Mouse (Mus musculus): Measurements from ENCODE around the gene Irgc1. TPM values are rescaled to one million over a fixed set of nuclear protein-coding genes. Genes with fewer than 3 reads are reported as not detected.

Gene Irgc1
- polyA plus RNA-seq, 1 experiment from 2014 or later = not detected

DNA sequence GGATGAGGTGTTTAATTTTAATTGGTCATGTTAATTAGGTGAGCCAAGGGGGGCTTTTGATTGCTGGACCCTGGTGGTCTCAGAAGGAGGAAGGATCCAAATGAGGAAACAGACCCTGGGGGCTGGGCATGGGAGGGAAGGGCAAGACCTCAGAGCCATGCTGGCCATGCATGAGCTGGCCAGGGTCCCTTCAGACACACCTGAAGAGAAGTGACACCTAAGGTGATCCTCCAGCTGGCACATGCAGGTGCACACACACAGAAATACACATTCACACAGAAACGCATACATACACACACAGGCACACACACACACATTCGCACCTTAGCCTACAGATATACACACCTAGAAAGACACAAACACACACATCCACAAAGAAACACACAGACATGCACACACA is 27.6 kb upstream of the Irgc1 start:
- no peak overlapping the region for H3K9ac ChIP-seq (ENCODE audit: low read length)
- H3K27ac ChIP-seq (replicated peaks in 1 of 2; ENCODE audit: control insufficient read depth in 1 of 2, insufficient read depth in 1 of 2, low read depth in 2 of 2, low read length in 2 of 2) = no peak overlapping the region
- ATAC-seq (ENCODE audit: insufficient number of reproducible peaks, insufficient read depth, low FRiP score, low read depth) = no peak
- no peak overlapping the region for H3K4me2 ChIP-seq (ENCODE audit: low read length)
- no peak overlapping the region for H3K4me3 ChIP-seq (ENCODE audit: control insufficient read depth in 1 of 2, insufficient read depth in 1 of 2, low read depth in 1 of 2, low read length in 2 of 2)
- WGBS = 85% methylated on average over 2 of the region's 2 CpGs
- peaks cover 0 to 10% of the 10 kb centered on the region in 2 experiments; a peak in 1 of 4 replicates for H3K4me1 ChIP-seq (ENCODE audit: control insufficient read depth in 2 of 2, insufficient read depth in 2 of 2, low read length in 2 of 2)
- peaks cover 5% of the 10 kb centered on the region; the same call in 1 of the 2 replicates for H3K9me3 ChIP-seq (ENCODE audit: control insufficient read depth, low read length)
- peaks cover 47% of the 10 kb centered on the region for H3K27me3 ChIP-seq (ENCODE audit: control insufficient read depth, insufficient read depth, low read length)
- no peaks in the 10 kb centered on the region for H3K36me3 ChIP-seq (ENCODE audit: control insufficient read depth, insufficient read depth, low read length)

DNA sequence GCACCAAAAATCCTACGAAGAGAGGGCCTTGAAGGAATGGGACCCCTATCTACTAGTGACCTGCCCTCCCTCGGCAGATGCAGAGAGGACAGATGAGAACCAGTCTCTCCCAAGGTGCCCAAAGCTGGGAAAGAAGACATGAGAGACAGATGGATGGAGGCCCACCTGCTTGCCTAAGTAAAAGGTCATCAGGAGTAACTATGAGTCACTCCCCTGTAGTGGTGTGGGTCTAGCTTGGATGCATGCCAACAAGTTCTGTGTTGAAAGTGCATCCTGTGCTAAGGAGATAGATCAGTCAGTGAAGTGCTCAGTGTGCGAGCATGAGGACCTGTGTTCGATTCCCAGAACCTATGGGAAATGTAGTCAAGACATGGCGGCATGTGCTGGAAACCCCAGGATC is 26.8 kb upstream of the Irgc1 start:
- H3K4me1 ChIP-seq (ENCODE audit: control insufficient read depth in 2 of 2, insufficient read depth in 2 of 2, low read length in 2 of 2) = peaks cover 0 to 10% of the 10 kb centered on the region in 2 experiments; a peak in 1 of 4 replicates
- H3K27ac ChIP-seq (replicated peaks in 1 of 2; ENCODE audit: control insufficient read depth in 1 of 2, insufficient read depth in 1 of 2, low read depth in 2 of 2, low read length in 2 of 2) = no peak overlapping the region
- 80% methylated on average over 5 of the region's 5 CpGs for WGBS
- H3K36me3 ChIP-seq (ENCODE audit: control insufficient read depth, insufficient read depth, low read length) = no peaks in the 10 kb centered on the region
- ATAC-seq (ENCODE audit: insufficient number of reproducible peaks, insufficient read depth, low FRiP score, low read depth) = no peak
- no peak overlapping the region for H3K9ac ChIP-seq (ENCODE audit: low read length)
- peaks cover 5% of the 10 kb centered on the region; the same call in 1 of the 2 replicates for H3K9me3 ChIP-seq (ENCODE audit: control insufficient read depth, low read length)
- H3K4me3 ChIP-seq (ENCODE audit: control insufficient read depth in 1 of 2, insufficient read depth in 1 of 2, low read depth in 1 of 2, low read length in 2 of 2) = no peak overlapping the region
- H3K27me3 ChIP-seq (ENCODE audit: control insufficient read depth, insufficient read depth, low read length) = peaks cover 40% of the 10 kb centered on the region
- no peak overlapping the region for H3K4me2 ChIP-seq (ENCODE audit: low read length)

DNA sequence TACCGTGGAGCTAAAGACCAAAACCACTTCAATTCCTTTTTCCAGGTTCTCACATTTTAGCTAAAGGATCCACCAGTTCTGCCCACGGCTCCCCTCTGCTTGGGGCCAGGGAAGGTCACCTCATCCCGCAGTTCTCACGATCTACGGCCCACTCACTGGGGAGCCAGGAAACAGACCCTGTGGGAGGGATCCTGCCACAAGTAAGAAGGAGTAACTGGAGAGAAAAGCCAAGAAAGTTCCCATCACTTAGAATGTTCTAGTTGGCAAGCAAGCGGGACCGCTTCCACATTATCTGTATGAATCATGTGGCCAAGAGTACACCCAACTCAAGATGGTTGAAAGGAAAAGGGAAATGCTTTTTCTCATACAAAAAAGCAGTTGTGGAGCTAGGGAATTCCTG is 24.8 kb upstream of the Irgc1 start:
- H3K4me2 ChIP-seq (ENCODE audit: low read length) = no peak overlapping the region
- WGBS = 81% methylated on average over 7 of the region's 7 CpGs

DNA sequence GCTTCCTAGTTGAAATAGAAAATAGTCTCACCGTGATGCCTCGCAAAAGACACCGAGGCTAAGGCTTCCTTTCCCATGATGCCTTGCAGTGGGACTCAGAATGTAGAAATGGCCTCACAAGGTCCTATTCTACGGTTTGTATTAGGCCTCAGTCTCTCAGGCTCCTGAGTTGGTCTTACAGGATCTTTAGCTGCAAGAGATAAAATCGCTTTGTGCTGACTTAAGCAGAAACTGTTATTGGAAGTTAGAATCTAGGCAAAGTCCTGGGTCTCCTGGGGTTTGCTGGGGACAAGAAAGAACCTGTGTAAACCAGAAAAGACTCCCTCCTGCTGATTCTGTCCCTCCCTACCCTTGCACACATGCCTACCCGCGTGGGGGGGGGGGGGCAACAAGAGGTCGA is 24.2 kb upstream of the Irgc1 start:
- 81% methylated on average over 8 of the region's 8 CpGs for WGBS
- Histone ChIP-seq H3K4me2 (ENCODE audit: low read length) (no peak overlapping the region), H3K9me3 (ENCODE audit: control insufficient read depth, low read length) (peaks cover 5% of the 10 kb centered on the region; the same call in 1 of the 2 replicates), H3K27ac (replicated peaks in 1 of 2; ENCODE audit: control insufficient read depth in 1 of 2, insufficient read depth in 1 of 2, low read depth in 2 of 2, low read length in 2 of 2) (no peak overlapping the region), H3K4me3 (ENCODE audit: control insufficient read depth in 1 of 2, insufficient read depth in 1 of 2, low read depth in 1 of 2, low read length in 2 of 2) (no peak overlapping the region), H3K9ac (ENCODE audit: low read length) (no peak overlapping the region), H3K36me3 (ENCODE audit: control insufficient read depth, insufficient read depth, low read length) (no peaks in the 10 kb centered on the region), H3K27me3 (ENCODE audit: control insufficient read depth, insufficient read depth, low read length) (peaks cover 22% of the 10 kb centered on the region), H3K4me1 (ENCODE audit: control insufficient read depth in 2 of 2, insufficient read depth in 2 of 2, low read length in 2 of 2) (0 out of 4 replicates have a peak, but pooled peaks cover 0 to 2% of the 10 kb centered on the region in 2 experiments)
- no peak for ATAC-seq (ENCODE audit: insufficient number of reproducible peaks, insufficient read depth, low FRiP score, low read depth)

More for the DNA sequence above, 24.8 kb upstream of the Irgc1 start:
- Histone ChIP-seq H3K4me3 (ENCODE audit: control insufficient read depth in 1 of 2, insufficient read depth in 1 of 2, low read depth in 1 of 2, low read length in 2 of 2) (no peak overlapping the region), H3K27me3 (ENCODE audit: control insufficient read depth, insufficient read depth, low read length) (peaks cover 26% of the 10 kb centered on the region), H3K27ac (replicated peaks in 1 of 2; ENCODE audit: control insufficient read depth in 1 of 2, insufficient read depth in 1 of 2, low read depth in 2 of 2, low read length in 2 of 2) (no peak overlapping the region), H3K4me1 (ENCODE audit: control insufficient read depth in 2 of 2, insufficient read depth in 2 of 2, low read length in 2 of 2) (peaks cover 0 to 8% of the 10 kb centered on the region in 2 experiments; a peak in 1 of 4 replicates), H3K9me3 (ENCODE audit: control insufficient read depth, low read length) (peaks cover 5% of the 10 kb centered on the region; the same call in 1 of the 2 replicates), H3K9ac (ENCODE audit: low read length) (no peak overlapping the region), H3K36me3 (ENCODE audit: control insufficient read depth, insufficient read depth, low read length) (no peaks in the 10 kb centered on the region)
- no peak for ATAC-seq (ENCODE audit: insufficient number of reproducible peaks, insufficient read depth, low FRiP score, low read depth)

DNA sequence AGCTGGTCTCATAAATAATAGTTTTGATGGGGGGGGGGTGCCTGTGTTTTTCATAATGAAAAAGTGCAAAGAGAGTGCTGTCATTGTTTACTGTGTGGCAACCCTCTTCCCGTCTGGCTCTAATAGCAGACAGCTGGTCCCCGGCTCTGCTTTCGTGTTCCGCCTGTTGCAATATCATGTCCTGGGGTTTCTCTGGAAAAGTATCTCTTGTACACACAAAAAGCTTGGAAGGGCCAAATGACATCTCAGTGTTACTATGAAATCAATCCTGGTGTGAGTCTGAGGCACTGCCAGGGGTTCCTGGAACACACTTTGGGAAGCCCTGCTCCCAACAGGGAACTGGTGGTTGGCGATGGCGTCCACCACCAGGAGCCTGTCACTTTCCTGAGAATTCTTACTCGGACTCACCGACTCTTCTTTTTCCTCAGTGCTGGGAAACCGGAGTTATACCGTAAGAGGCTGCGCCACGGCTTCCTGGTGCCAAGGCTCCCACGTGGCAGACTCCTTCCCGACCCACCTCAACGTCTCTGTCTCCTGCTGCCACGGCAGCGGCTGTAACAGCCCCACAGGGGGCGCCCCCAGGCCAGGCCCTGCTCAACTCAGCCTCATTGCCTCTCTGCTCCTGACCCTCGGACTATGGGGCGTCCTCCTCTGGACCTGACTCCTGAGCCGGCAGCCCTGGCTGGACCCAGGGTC is 22.9 kb upstream of the Irgc1 start:
- H3K4me1 ChIP-seq (ENCODE audit: control insufficient read depth in 2 of 2, insufficient read depth in 2 of 2, low read length in 2 of 2) = no peaks in the 10 kb centered on the region
- no peak overlapping the region for H3K4me2 ChIP-seq (ENCODE audit: low read length)
- no peak for ATAC-seq (ENCODE audit: insufficient number of reproducible peaks, insufficient read depth, low FRiP score, low read depth)
- peaks cover 5% of the 10 kb centered on the region; the same call in 1 of the 2 replicates for H3K9me3 ChIP-seq (ENCODE audit: control insufficient read depth, low read length)
- 41% methylated on average over 21 of the region's 21 CpGs for WGBS
- H3K4me3 ChIP-seq (ENCODE audit: control insufficient read depth in 1 of 2, insufficient read depth in 1 of 2, low read depth in 1 of 2, low read length in 2 of 2) = no peak overlapping the region
- H3K9ac ChIP-seq (ENCODE audit: low read length) = no peak overlapping the region
- no peaks in the 10 kb centered on the region for H3K36me3 ChIP-seq (ENCODE audit: control insufficient read depth, insufficient read depth, low read length)
- peaks cover 12% of the 10 kb centered on the region for H3K27me3 ChIP-seq (ENCODE audit: control insufficient read depth, insufficient read depth, low read length)
- no peak overlapping the region for H3K27ac ChIP-seq (replicated peaks in 1 of 2; ENCODE audit: control insufficient read depth in 1 of 2, insufficient read depth in 1 of 2, low read depth in 2 of 2, low read length in 2 of 2)

DNA sequence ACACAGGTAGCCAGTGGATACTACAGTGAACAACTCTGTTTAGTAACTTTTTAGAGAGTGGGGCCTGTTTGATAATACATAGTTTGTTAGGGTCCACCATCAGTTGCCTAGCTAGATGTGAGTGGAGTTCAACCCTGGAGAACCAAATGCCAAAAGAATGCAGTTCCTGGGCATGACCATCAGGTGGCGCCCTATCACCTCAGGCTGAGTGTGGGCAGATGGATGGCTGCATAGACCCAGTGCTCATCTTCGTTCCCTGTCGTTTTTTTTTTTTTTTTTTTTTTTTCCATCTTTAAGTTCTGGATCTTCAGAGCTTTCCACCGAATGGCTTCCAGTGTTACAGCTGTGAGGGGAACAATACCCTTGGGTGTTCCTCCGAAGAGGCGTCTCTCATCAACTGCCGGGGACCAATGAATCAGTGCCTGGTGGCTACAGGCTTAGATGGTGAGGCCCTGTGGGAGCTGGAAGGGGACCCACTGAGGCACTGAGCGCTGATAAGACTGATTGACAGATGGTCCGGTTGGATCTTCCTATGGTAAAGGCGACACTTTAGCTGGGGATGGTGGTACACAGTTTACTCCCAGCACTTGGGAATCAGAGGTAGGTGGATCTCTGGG is 21.9 kb upstream of the Irgc1 start:
- H3K27me3 ChIP-seq (ENCODE audit: control insufficient read depth, insufficient read depth, low read length) = peaks cover 3% of the 10 kb centered on the region; the same call in 1 of the 2 replicates
- no peak overlapping the region for H3K4me3 ChIP-seq (ENCODE audit: control insufficient read depth in 1 of 2, insufficient read depth in 1 of 2, low read depth in 1 of 2, low read length in 2 of 2)
- no peaks in the 10 kb centered on the region for H3K4me1 ChIP-seq (ENCODE audit: control insufficient read depth in 2 of 2, insufficient read depth in 2 of 2, low read length in 2 of 2)
- H3K9ac ChIP-seq (ENCODE audit: low read length) = no peak overlapping the region
- H3K4me2 ChIP-seq (ENCODE audit: low read length) = no peak overlapping the region
- H3K36me3 ChIP-seq (ENCODE audit: control insufficient read depth, insufficient read depth, low read length) = no peaks in the 10 kb centered on the region
- 53% methylated on average over 10 of the region's 10 CpGs for WGBS
- H3K27ac ChIP-seq (replicated peaks in 1 of 2; ENCODE audit: control insufficient read depth in 1 of 2, insufficient read depth in 1 of 2, low read depth in 2 of 2, low read length in 2 of 2) = no peak overlapping the region
- no peak for ATAC-seq (ENCODE audit: insufficient number of reproducible peaks, insufficient read depth, low FRiP score, low read depth)
- H3K9me3 ChIP-seq (ENCODE audit: control insufficient read depth, low read length) = peaks cover 5% of the 10 kb centered on the region; the same call in 1 of the 2 replicates

DNA sequence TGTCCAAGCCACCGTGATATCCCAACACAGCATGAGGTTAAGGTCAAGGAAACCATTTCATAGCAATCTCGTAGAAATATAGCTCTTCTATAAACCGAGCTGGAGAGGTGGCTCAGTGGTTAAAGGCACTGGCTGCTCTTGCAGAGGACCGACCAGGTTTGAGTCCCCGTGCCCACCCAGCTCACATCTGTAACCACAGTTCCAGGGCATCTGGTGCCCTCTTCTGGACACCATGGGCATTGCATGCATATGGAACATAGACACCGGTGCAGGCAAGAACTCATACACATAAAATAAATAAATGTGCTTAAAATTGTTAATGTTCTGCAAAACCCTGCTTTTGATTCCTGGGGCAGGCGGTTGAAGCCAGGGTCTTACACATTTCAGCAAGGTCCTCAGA is 20.8 kb upstream of the Irgc1 start:
- WGBS = 75% methylated on average over 7 of the region's 7 CpGs
- Histone ChIP-seq H3K9me3 (ENCODE audit: control insufficient read depth, low read length) (peaks cover 5% of the 10 kb centered on the region; the same call in 1 of the 2 replicates), H3K4me2 (ENCODE audit: low read length) (no peak overlapping the region), H3K4me1 (ENCODE audit: control insufficient read depth in 2 of 2, insufficient read depth in 2 of 2, low read length in 2 of 2) (no peaks in the 10 kb centered on the region), H3K9ac (ENCODE audit: low read length) (no peak overlapping the region), H3K4me3 (ENCODE audit: control insufficient read depth in 1 of 2, insufficient read depth in 1 of 2, low read depth in 1 of 2, low read length in 2 of 2) (no peak overlapping the region), H3K27ac (replicated peaks in 1 of 2; ENCODE audit: control insufficient read depth in 1 of 2, insufficient read depth in 1 of 2, low read depth in 2 of 2, low read length in 2 of 2) (no peak overlapping the region), H3K36me3 (ENCODE audit: control insufficient read depth, insufficient read depth, low read length) (no peaks in the 10 kb centered on the region), H3K27me3 (ENCODE audit: control insufficient read depth, insufficient read depth, low read length) (no peaks in the 10 kb centered on the region)
- no peak for ATAC-seq (ENCODE audit: insufficient number of reproducible peaks, insufficient read depth, low FRiP score, low read depth)
